Mouse (Mus musculus) gastrocnemius, postnatal 14 days (tissue): Measurements from ENCODE around the gene Fancf. TPM values are rescaled to one million over a fixed set of nuclear protein-coding genes. Genes with fewer than 3 reads are reported as not detected.

ENCODE experiments used
- DNase-seq: peaks from one replicate; pipeline ENCODE4 v3.0.0; 2021; ENCODE audit warnings: mixed read lengths
- intact Hi-C: fragments of 180-260 bp; cut with DNase I; formaldehyde crosslinking; loops from one replicate; pipeline ENCODE4 v1.15.1; 2025; ENCODE audit warnings: low total_unique reads
- long read RNA-seq, 2 experiments: library from polyadenylated mRNA; stranded (forward); transcript quantifications; one replicate each; pipeline ENCODE4 v2.0.0; 2021
- total RNA-seq, 2 experiments: library from RNA; stranded (reverse); gene quantifications; 2 replicates each; pipeline ENCODE4 v1.2.3; 2021

Gene Fancf
- total RNA-seq: 1 to 10 TPM; 2.3 to 2.8 TPM
- long read RNA-seq, experiment 1, transcript Fancf-201 (1 exons, 1,691 nt): major isoform, 5 of 6 reads
- long read RNA-seq, experiment 1, partial matches to known transcripts: 0 of 6 reads
- long read RNA-seq, experiment 1, other reads (novel, unspliced or antisense): 1 of 6 reads
- long read RNA-seq, experiment 2, transcript Fancf-201 (1 exons, 1,691 nt): major isoform, 7 of 7 reads
- long read RNA-seq, experiment 2, partial matches to known transcripts: 0 of 7 reads
- long read RNA-seq, experiment 2, other reads (novel, unspliced or antisense): 0 of 7 reads

GRCm38 (mm10) chr7:51862097-51862492 lies at the start of gene Fancf:
Fancf (minus strand) TSS chr7:51862267.
- intact Hi-C loops: no loop called here
- peak; percentile 96 for DNase-seq

GRCm38 (mm10) chr7:51899066-51899465 lies 37.0 kb upstream of the Fancf start:
- DNase-seq: no peak
- intact Hi-C loops: no loop called here

- intact Hi-C loops: no loop called here
- no peak for DNase-seq
Observed at GRCm38 (mm10) chr7:51894939-51895338, 32.9 kb upstream of the Fancf start.

- intact Hi-C loops: no loop called here
- no peak for DNase-seq
Observed at GRCm38 (mm10) chr7:51894133-51894801, 32.2 kb upstream of the Fancf start.

- intact Hi-C loops: no loop called here
- no peak for DNase-seq
Observed at GRCm38 (mm10) chr7:51893008-51893407, 30.9 kb upstream of the Fancf start.

GRCm38 (mm10) chr7:51892224-51892965 lies 30.3 kb upstream of the Fancf start:
- intact Hi-C loops: no loop called here

GRCm38 (mm10) chr7:51889601-51890000 lies 27.5 kb upstream of the Fancf start:
- no peak for DNase-seq
- intact Hi-C loops: no loop called here

More at GRCm38 (mm10) chr7:51892224-51892965, 30.3 kb upstream of the Fancf start:
- DNase-seq: no peak

- intact Hi-C loops: no loop called here
- DNase-seq: no peak
Observed at GRCm38 (mm10) chr7:51887678-51888567, 25.9 kb upstream of the Fancf start.

GRCm38 (mm10) chr7:51885345-51885744 lies 23.3 kb upstream of the Fancf start:
- intact Hi-C loops: no loop called here
- DNase-seq: no peak

- DNase-seq: no peak
- intact Hi-C loops: no loop called here
Observed at GRCm38 (mm10) chr7:51880121-51880520, 18.1 kb upstream of the Fancf start.

GRCm38 (mm10) chr7:51879136-51879723 lies 17.2 kb upstream of the Fancf start:
- intact Hi-C loops: no loop called here
- peak; percentile 42 for DNase-seq

GRCm38 (mm10) chr7:51878730-51879129 lies 16.7 kb upstream of the Fancf start:
- peak; percentile 35 for DNase-seq
- intact Hi-C loops: no loop called here

GRCm38 (mm10) chr7:51876316-51876715 lies 14.2 kb upstream of the Fancf start:
- intact Hi-C loops: no loop called here
- no peak for DNase-seq

- DNase-seq: no peak
- intact Hi-C loops: no loop called here
Observed at GRCm38 (mm10) chr7:51872597-51872996, 10.5 kb upstream of the Fancf start.

- no peak for DNase-seq
- intact Hi-C loops: no loop called here
Observed at GRCm38 (mm10) chr7:51872041-51872440, 10.0 kb upstream of the Fancf start.

GRCm38 (mm10) chr7:51867983-51868382 lies 5.9 kb upstream of the Fancf start:
- intact Hi-C loops: no loop called here

GRCm38 (mm10) chr7:51865336-51865735 lies 3.3 kb upstream of the Fancf start:
- intact Hi-C loops: no loop called here
- DNase-seq: no peak

More at GRCm38 (mm10) chr7:51867983-51868382, 5.9 kb upstream of the Fancf start:
- DNase-seq: no peak

GRCm38 (mm10) chr7:51862842-51863241 lies 775 bp upstream of the Fancf start:
- intact Hi-C loops: no loop called here
- DNase-seq: no peak
